ENCODE assay signal across 25 mouse cellular contexts in genomic region chr13:48555976-48556375, GRCm38 (mm10). TPM values are rescaled to one million over a fixed set of nuclear protein-coding genes. Genes with fewer than 3 reads are reported as not detected.
DNase-seq lines count a peak whose midpoint lies in the region; TF ChIP-seq lines count a peak whose summit lies in the region.
"Had no signal": no experiment of that assay in that cellular context is flagged by ENCODE, and none has a peak within 500 bp of the region (broad histone marks: within the 10 kb centered on the region; RNA-seq: fewer than 3 reads in every experiment).

No protein-coding gene starts in this region.

- TF ChIP-seq CTCF in MEL (IDR thresholded peaks at IDR 0.05 in 2 of 3, conservative IDR thresholded peaks at IDR 0.05 in 1 of 3; ENCODE audit: control insufficient read depth in 1 of 3, insufficient read depth in 1 of 3, low read depth in 2 of 3, low read length in 3 of 3, poor library complexity in 1 of 3, severe bottlenecking in 1 of 3) = no peak
- no peak for TF ChIP-seq CTCF in bone marrow macrophage, adult 2 months (IDR thresholded peaks at IDR 0.05; ENCODE audit: low read depth, low read length)

- H3K79me2 ChIP-seq in MEL (ENCODE audit: control insufficient read depth, insufficient read depth, low read length, poor library complexity) = peaks cover 5% of the 10 kb centered on the region; the same call in 1 of the 2 replicates

- H3K27me3 ChIP-seq in MEL (ENCODE audit: control insufficient read depth in 1 of 2, insufficient read depth in 2 of 2, low read length in 2 of 2) = no peaks in the 10 kb centered on the region
- H3K27me3 ChIP-seq: CH12.LX; forebrain, embryonic 13.5 days; heart, embryonic 13.5 days had no signal

- peak in 1 of 2 experiments; percentile 27; a peak in 1 of 4 replicates for TF ChIP-seq EP300 in MEL (IDR thresholded peaks at IDR 0.05; ENCODE audit: low read depth in 1 of 2, low read length in 2 of 2)

- H3K9me3 ChIP-seq in MEL (replicated peaks; ENCODE audit: insufficient read depth, low read length) = no peaks in the 10 kb centered on the region
- H3K9me3 ChIP-seq: forebrain, embryonic 10.5 days; forebrain, embryonic 13.5 days; G1E; heart, embryonic 10.5 days; heart, embryonic 13.5 days had no signal

- H3K27ac ChIP-seq in MEL (ENCODE audit: control insufficient read depth, low read depth, low read length) = 0 out of 2 replicates have a peak overlapping the region, but pooled peaks have one; percentile 30
- peak overlapping the region; percentile 19; the same call in 1 of the 2 replicates for H3K27ac ChIP-seq in bone marrow macrophage, adult 2 months (ENCODE audit: insufficient read depth, low read depth, low read length)
- H3K27ac ChIP-seq: forebrain, embryonic 10.5 days; forebrain, embryonic 13.5 days; heart, embryonic 10.5 days; heart, embryonic 13.5 days; hindbrain, embryonic 14.5 days; hindbrain, postnatal 0 days had no signal

- H3K4me3 ChIP-seq in MEL (ENCODE audit: control insufficient read depth in 1 of 2, insufficient read depth in 1 of 2, low read depth in 2 of 2, low read length in 2 of 2) = no peak overlapping the region
- no peak overlapping the region for H3K4me3 ChIP-seq in bone marrow macrophage, adult 2 months (ENCODE audit: insufficient read depth, low read length)
- H3K4me3 ChIP-seq: forebrain, embryonic 10.5 days; forebrain, embryonic 13.5 days; heart, embryonic 10.5 days; heart, embryonic 13.5 days had no signal

- no peak overlapping the region for H3K9ac ChIP-seq in MEL (ENCODE audit: control insufficient read depth, low read depth, low read length, poor library complexity, severe bottlenecking)
- H3K9ac ChIP-seq: forebrain, embryonic 13.5 days; heart, embryonic 13.5 days; hindbrain, embryonic 14.5 days had no signal

- H3K4me1 ChIP-seq in MEL (ENCODE audit: control insufficient read depth in 1 of 2, insufficient read depth in 2 of 2, low read length in 2 of 2) = peaks cover 10 to 12% of the 10 kb centered on the region in 2 experiments
- H3K4me1 ChIP-seq in bone marrow macrophage, adult 2 months (ENCODE audit: control insufficient read depth, insufficient read depth, low read length) = peaks cover 27% of the 10 kb centered on the region

- TF ChIP-seq RAD21 in MEL (IDR thresholded peaks at IDR 0.05; ENCODE audit: low read depth, low read length) = no peak

- TF ChIP-seq POLR2A in MEL (IDR thresholded peaks at IDR 0.05; ENCODE audit: control insufficient read depth in 1 of 2, insufficient read depth in 1 of 2, low read depth in 1 of 2, low read length in 2 of 2, poor library complexity in 1 of 2) = no peak
- no peak for TF ChIP-seq POLR2A in bone marrow macrophage, adult 2 months (IDR thresholded peaks at IDR 0.05; ENCODE audit: borderline replicate concordance, low read depth, low read length)

- peaks cover 0 to 12% of the 10 kb centered on the region in 2 experiments; a peak in 2 of 4 replicates for H3K36me3 ChIP-seq in MEL (ENCODE audit: control insufficient read depth in 1 of 2, insufficient read depth in 2 of 2, low read length in 2 of 2)
- H3K36me3 ChIP-seq: forebrain, embryonic 10.5 days; G1E; heart, embryonic 10.5 days; heart, embryonic 13.5 days had no signal

- DNase-seq in heart, adult 11 months = peak; percentile 56
- no peak for DNase-seq in heart, adult 8-10 months (ENCODE audit: low spot score)
- peak; percentile 67 for DNase-seq in MEL (ENCODE audit: low read depth, low spot score)
- no peak for DNase-seq in urinary bladder, postnatal 10 days (ENCODE audit: low spot score)
- DNase-seq in retina, postnatal 1 day = no peak
- DNase-seq: adrenal gland, adult 8-10 months; adrenal gland, postnatal 25 days; B cell, adult 2 months; cerebellum, adult 18-20 months; cerebellum, adult 9-10 months; cerebellum, postnatal 36 days; gastrocnemius, postnatal 10 days; gastrocnemius, postnatal 36 days; heart, adult 18-20 months; heart, postnatal 14 days; heart, postnatal 4 days had no signal

TF ChIP-seq in MEL, 35 proteins besides CTCF, POLR2A, EP300 and RAD21:
- no peak for TF ChIP-seq MAX (IDR thresholded peaks at IDR 0.05; ENCODE audit: low read length)
- peak; percentile 55 for TF ChIP-seq ELF1 (IDR thresholded peaks at IDR 0.05; ENCODE audit: low read depth, low read length)
- TF ChIP-seq CHD2 (IDR thresholded peaks at IDR 0.05; ENCODE audit: low read length) = peak; percentile 29; the same call in 1 of the 2 replicates
- TF ChIP-seq BHLHE40 (IDR thresholded peaks at IDR 0.05; ENCODE audit: borderline replicate concordance, low read depth, low read length) = 0 out of 2 replicates have a peak, but pooled peaks have one; percentile 6
- no peak for TF ChIP-seq KAT2A (conservative IDR thresholded peaks at IDR 0.05; ENCODE audit: low read depth, low read length)
TF ChIP-seq in MEL: peak in this region for 3.

RNA-seq across cellular contexts. Expression of gene A830005F24Rik, which starts 42.6 kb away (rescaled TPM):
- not detected for total RNA-seq in heart, adult 8-10 months (2022)
- total RNA-seq in MEL (2012; rRNA removed) = 0.42 and 0.73 TPM in 2 replicates
- under 1 TPM in 1 of 2 experiments, not detected in 1; 0.70 TPM for polyA plus RNA-seq in MEL (2012; ENCODE audit: insufficient read depth in 1 of 2, insufficient read length in 2 of 2, low read depth in 1 of 2, low replicate concordance in 2 of 2, missing spikeins in 1 of 2)
- not detected in 2 replicates for polyA plus RNA-seq in bone marrow macrophage, adult 2 months (2012; ENCODE audit: insufficient read depth, insufficient read length, missing spikeins)
- total RNA-seq: adrenal gland, adult 8-10 months; adrenal gland, postnatal 25 days; gastrocnemius, postnatal 10 days; heart, adult 18-20 months; heart, postnatal 14 days; heart, postnatal 4 days had no signal

RNA-seq across cellular contexts. Expression of gene Zfp169, which starts 42.7 kb away (rescaled TPM):
- total RNA-seq in heart, adult 8-10 months (2022) = 1 to 10 TPM; 3.8 to 7.6 (median 5.4) TPM
- 5.9 and 6.5 TPM in 2 replicates for total RNA-seq in MEL (2012; rRNA removed)
- polyA plus RNA-seq in MEL (2012; ENCODE audit: insufficient read depth in 1 of 2, insufficient read length in 2 of 2, low read depth in 1 of 2, low replicate concordance in 2 of 2, missing spikeins in 1 of 2) = 1 to 10 TPM in 1 of 2 experiments, not detected in 1; 3.6 TPM
- polyA plus RNA-seq in bone marrow macrophage, adult 2 months (2012; ENCODE audit: insufficient read depth, insufficient read length, missing spikeins) = 10.8 and 11.0 TPM in 2 replicates

Comparison
In these comparisons a context has a peak if more than half of its experiments do, and no peak if none do; other contexts are left out.
1. DNase-seq: peak in heart, adult 11 months (single experiment) and MEL (single experiment); none in heart, adult 8-10 months (single experiment), urinary bladder, postnatal 10 days (single experiment) and retina, postnatal 1 day (single experiment).